Mouse (Mus musculus): ENCODE measurements around the gene St3gal3.

The St3gal3 gene

GRCm38 (mm10) chr4:118054615-118055014, 80.1 kb downstream of the St3gal3 start:
- no peak for DNase-seq (ENCODE audit: low spot score in 2 of 2)

DNA sequence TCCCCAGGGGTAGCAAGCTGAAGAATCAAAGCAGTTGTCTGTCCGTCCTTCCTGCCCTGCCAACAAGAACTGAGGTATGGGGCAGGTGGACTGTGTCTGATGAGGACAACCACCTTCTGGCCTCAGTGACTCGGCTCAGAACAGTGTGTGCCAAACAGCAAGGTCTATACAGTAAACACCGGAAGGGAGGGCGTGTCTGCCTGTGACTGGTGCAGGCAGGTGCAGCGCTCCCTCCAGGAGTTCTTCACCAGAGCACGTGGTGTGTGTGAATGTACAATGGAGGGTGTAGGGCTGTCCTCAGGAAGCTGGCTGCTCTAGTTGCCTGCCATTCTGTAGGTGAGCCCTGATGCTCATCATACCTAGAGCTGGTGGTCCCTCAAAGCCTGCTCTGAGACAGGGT, 80.8 kb downstream of the St3gal3 start:
- no peak for DNase-seq (ENCODE audit: low spot score in 2 of 2)

DNA sequence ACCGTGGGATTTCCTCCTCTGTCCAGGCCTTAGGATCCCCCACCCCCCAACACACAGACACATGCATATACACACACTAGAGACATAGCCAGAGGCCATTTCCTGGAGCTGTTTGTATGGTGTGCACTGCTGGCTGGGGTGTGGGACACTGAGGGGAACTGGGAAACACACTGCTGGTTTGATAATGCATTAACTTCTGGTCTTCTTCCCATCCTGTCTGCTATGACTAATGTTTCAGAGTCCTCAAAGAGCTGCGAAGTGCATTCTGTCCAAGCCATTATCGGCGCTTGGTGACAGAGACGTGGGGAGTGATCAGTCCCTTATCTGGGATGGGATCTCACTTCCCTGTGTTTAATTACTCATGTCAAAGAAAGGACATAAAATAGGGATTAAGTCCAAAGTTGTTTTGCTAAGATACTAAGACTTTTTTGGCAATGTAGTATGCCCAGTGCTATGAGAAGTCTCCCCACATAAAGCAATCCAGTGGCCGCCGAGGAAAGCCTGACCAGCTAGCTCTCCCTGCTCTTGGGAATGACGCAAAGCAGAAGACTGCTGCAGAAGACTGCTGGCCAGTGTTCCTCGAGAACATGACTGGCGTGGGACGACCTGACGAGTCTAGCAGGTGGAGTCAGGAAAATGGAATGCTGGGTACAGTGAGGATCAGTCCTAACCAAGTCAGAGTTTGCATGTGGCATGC, 85.0 kb downstream of the St3gal3 start:
- no peak for DNase-seq (ENCODE audit: low spot score in 2 of 2)

DNA sequence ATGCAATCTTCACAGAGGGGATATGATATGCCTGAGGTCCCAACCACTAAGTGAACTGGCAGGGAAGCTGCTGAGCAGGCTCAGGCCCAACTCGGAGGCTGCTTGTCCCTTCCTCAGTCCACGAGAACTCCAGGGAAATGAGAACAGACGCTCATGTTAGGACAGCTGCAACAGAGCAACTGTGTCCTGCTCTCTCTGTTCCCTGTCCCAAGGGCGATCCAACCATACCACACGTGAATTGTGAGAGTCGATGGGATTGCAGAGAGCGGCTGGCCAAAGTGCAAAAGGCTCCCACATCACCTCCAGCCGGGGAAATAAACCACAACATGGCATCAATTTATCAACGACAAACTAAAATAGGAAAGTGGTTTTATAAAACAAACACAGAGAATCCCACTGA, 90.2 kb downstream of the St3gal3 start:
- no peak for DNase-seq (ENCODE audit: low spot score in 2 of 2)

- DNase-seq (ENCODE audit: low spot score in 2 of 2), result no peak
Measured at GRCm38 (mm10) chr4:118043331-118044002, 91.2 kb downstream of the St3gal3 start.

DNA sequence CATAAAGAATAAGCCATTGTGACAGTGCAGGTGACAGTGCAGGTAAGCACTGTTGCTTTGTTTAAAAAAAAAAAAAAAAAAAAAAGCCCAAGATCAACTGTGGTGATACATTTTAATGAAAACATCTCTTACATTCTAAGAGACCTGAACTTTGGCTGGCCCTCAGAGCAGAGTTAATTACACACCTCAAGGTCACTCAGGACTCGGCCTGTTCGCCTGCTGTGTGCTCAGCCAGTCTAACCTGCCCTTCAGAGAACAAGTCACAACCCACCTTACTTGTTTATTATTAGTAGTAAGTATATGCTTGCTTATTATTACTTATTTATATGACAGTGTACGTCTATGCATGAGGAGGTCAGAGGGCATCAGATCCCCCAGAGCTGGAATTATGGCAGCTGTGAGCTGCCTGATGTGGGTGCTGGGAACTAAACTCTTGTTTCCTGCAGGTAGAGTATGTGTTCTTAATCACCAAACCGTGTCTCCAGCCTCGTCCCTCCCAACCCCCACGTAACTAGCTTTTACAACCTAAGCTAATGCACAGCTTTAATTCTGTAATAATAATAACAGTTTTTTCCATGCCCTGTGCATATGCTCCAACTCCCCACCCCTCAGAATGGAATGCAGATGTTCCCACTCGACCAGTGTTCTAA, 91.9 kb downstream of the St3gal3 start:
- no peak for DNase-seq (ENCODE audit: low spot score in 2 of 2)

DNA sequence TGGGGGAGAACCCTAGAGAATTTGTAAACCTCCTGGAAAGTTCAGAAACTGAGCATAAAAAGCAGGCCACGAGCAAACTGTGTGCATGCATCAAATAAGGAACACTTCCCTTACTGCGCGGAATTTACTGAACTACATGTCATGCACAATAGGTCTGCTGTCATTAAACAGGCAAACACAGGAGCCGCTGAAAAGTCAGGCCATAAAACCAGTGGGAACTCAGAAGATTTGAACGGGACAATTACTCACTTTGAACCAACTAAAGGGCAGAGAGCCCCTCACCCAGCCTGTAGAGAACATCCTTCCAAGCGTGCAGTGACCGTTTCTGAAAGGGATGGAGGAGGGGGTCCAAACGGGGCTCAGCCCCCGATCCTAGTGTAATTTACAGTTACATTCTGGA, 93.6 kb downstream of the St3gal3 start:
- no peak for DNase-seq (ENCODE audit: low spot score in 2 of 2)

DNA sequence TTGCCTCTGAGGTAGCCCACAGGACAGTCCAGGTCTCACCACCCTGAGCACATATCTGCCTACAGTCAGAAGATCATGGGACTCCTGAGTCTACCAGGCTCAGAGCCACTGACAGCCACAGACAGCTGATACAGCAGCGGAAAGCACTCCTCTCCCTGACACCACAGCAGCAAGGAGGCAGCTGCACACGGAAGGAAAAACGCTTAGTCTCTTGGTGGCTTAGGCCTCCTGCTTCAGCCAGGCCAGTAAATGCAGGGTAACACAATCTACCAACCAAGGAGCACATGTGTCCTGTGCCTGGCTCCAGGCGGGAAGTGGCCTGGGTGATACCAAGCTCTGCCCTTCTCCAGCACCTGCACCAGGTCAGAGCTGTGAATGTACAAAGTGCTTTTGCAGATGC, 94.1 kb downstream of the St3gal3 start:
- no peak for DNase-seq (ENCODE audit: low spot score in 2 of 2)

- no peak for DNase-seq (ENCODE audit: low spot score in 2 of 2)
Measured at GRCm38 (mm10) chr4:118039964-118040363, 94.8 kb downstream of the St3gal3 start.

GRCm38 (mm10) chr4:118038023-118038422, 96.7 kb downstream of the St3gal3 start:
- no peak for DNase-seq (ENCODE audit: low spot score in 2 of 2)

DNA sequence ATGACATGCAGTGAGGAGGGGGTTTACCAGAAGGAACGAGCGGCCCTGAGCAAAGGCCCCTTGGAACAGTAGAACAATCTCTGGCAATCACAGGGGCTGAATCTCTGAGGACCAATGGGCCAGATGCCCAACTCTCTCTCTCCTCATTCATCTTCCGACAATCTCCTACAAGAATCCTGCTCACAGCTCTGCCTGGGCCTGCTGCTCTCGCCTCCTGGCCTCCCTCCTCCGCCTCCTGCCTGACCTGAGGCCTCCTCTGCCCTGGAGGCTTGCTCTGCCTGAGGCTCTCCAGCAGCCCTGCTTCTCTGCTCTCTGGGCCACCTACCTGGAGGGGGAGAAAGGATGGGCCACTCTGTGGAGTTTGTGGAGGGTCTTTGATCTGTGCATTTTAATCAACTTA, 97.3 kb downstream of the St3gal3 start:
- DNase-seq (ENCODE audit: low spot score in 2 of 2), result no peak

DNA sequence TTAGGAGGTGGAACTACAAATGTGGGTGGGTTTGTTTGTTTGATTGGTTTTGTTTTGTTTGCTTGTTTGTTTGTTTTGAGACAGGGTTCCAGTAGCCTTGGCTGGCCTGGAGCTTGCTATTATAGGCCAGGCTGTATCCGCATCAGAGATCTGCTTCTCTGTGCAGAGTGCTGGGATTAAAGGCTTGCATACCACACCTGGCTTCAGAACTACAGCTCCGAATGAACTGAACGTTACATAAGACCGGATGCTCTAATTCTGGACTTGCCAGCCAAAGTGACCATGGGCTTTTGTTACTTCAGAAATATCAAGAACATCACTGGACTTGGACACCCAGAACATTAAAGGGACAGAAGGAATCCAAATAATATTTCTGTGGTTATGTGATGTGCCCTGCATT, 98.2 kb downstream of the St3gal3 start:
- DNase-seq (ENCODE audit: low spot score in 2 of 2), result no peak

GRCm38 (mm10) chr4:118035090-118035489, 99.6 kb downstream of the St3gal3 start:
- DNase-seq (ENCODE audit: low spot score in 2 of 2), result no peak

GRCm38 (mm10) chr4:118033026-118033425, 101.7 kb downstream of the St3gal3 start:
- DNase-seq (ENCODE audit: low spot score in 2 of 2), result no peak

GRCm38 (mm10) chr4:118031776-118032170, 102.9 kb downstream of the St3gal3 start:
- DNase-seq (ENCODE audit: low spot score in 2 of 2), result no peak

DNA sequence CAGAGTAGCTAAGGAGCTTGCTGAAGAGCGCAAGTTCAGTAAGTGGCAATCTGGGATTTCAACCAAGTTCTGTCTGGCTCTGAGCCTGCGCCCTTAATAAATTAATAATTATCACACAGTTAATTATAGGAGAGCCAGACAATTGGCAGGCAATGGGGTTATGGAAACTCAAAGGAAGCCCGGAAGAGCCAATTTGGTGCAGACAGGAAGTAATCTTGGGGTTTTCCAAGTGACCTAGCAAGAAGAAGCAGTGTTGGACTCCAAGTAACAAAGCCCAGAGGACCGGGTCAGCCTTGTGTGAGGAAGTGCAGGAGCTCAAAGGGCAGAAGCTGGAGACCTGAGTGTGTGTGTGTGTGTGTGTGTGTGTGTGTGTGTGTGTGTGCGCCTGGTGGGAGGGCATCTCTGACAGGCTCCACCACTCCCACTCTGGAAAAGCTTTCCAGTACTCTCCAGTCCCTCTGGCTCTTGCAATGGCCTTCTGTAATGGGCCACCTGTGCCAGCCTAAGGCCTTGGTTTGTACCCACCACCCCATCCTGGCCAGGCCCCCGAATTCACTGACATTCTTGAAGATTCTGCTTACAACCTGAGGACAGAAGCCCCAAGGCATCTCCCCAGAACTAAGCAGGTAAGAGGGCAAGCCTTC, 103.5 kb downstream of the St3gal3 start:
- DNase-seq (ENCODE audit: low spot score in 2 of 2), result no peak

- no peak for DNase-seq (ENCODE audit: low spot score in 2 of 2)
Measured at GRCm38 (mm10) chr4:118030330-118030729, 104.4 kb downstream of the St3gal3 start.

DNA sequence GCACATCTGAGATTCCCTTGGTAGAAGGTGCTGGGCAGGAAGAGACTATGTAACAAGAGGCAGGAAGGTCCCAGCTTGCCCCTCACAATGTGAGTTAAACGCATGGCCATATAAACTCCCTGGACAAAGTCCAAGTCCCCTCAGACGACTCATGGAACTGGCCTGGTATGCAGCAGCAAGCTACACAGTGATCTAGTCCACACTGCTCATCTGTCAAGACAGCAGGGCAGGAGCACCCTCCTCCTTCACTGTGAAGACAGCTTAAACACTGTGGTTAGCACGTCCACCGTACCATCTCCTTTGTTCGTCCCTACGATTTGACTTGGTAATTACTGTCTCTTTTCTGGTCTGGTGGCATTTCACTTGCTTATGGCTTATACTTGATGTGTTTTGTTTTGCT, 104.8 kb downstream of the St3gal3 start:
- DNase-seq (ENCODE audit: low spot score in 2 of 2), result no peak

- DNase-seq (ENCODE audit: low spot score in 2 of 2), result no peak
Measured at GRCm38 (mm10) chr4:118028994-118029393, 105.7 kb downstream of the St3gal3 start.

GRCm38 (mm10) chr4:118025931-118026330, 108.8 kb downstream of the St3gal3 start:
- no peak for DNase-seq (ENCODE audit: low spot score in 2 of 2)

GRCm38 (mm10) chr4:118025381-118025780, 109.3 kb downstream of the St3gal3 start:
- DNase-seq (ENCODE audit: low spot score in 2 of 2), result no peak

DNA sequence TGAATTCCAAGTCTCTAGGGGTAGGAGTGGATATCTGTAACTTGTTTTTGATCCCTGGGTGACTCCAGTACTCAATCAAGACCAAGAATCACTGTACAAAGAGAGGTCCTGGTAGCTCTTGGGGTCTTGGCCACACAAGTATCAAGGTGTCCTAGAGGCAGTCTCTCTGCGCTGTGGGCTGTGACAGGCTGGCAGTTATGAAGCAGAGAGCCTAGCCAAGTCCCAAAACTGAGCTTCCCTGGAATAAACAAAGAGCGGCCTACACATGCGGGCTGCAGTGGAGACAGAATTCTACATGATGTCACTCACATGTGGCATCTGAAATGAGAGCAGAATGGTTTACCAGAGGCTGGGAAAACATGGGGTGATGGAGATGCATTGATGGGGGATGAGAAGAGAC, 111.9 kb downstream of the St3gal3 start:
- DNase-seq (ENCODE audit: low spot score in 2 of 2), result no peak

DNA sequence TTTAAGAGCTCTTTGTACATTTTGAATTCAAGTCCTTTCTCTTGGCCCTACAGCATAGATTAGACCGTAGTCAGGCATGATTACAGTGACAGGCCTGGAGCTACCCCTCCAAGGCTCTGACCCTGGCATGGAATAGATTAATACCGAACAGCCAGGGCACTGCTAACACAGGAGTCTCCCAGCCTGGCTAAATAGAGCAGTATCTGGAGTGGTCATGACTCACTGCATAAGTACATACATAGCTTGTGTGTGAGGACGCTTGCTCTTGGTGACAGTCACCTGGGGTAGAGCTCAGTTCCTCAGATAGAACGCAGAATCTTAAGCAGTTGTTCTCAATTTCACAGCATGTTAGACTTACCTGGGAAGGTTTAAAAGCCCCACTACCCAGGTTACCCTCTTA, 112.3 kb downstream of the St3gal3 start:
- no peak for DNase-seq (ENCODE audit: low spot score in 2 of 2)

Measured in spleen, postnatal 14 days (tissue).